Mouse (Mus musculus): ENCODE data around the gene Sbk2. TPM values are rescaled to one million over a fixed set of nuclear protein-coding genes. Genes with fewer than 3 reads are reported as not detected.

Sbk2 gene
- polyA plus RNA-seq, 1 experiment from 2014 or later, result not detected

DNA sequence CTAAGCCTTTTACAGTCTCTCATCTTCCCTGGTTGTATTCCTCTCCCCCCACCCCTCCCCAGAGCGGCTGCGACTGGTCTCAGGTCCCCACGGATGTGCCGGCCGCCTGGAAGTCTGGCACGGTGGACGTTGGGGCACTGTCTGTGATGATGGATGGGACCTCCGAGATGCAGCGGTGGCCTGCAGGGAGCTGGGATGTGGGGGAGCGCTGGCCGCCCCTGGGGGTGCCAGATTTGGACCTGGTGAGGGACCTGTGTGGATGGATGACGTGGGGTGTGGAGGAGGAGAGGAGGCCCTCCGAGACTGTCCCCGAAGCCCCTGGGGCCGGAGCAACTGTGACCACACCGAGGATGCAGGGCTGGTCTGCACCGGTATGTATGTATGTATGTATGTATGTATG is 35.9 kb downstream of the Sbk2 start:
- 68% methylated on average over 17 of the region's 17 CpGs for WGBS (ENCODE audit: insufficient replicate concordance)
- H3K27me3 ChIP-seq, result peaks cover 41% of the 10 kb centered on the region
- H3K27ac ChIP-seq (replicated peaks), result no peak overlapping the region
- no peaks in the 10 kb centered on the region for H3K36me3 ChIP-seq (replicated peaks)
- H3K4me3 ChIP-seq (replicated peaks), result no peak overlapping the region
- H3K4me1 ChIP-seq (replicated peaks), result peaks cover 7% of the 10 kb centered on the region; the same call in 1 of the 2 replicates
- H3K9ac ChIP-seq, result no peak overlapping the region
- no peak overlapping the region for H3K4me2 ChIP-seq
- ATAC-seq (ENCODE audit: insufficient read depth), result no peak
- H3K9me3 ChIP-seq (replicated peaks), result no peaks in the 10 kb centered on the region

DNA sequence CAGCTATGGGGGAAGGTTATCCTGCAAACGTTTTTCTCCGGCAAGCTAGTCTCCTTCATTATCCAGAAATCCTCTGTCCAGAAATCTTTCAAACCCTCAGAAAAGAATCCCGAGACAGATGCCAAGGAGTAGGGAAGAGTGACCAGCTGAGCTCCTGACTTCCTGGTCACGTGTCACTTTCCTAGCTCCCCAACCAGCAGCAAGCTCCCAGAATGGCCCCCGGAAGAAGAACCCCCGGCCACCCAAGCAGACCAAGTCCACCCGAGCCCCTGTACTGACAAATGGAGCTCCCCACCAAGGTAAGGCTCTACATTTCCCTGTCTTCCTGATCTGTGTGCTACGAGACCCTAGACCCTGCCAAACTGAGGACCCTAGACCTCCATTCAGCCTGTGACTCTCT is 36.5 kb downstream of the Sbk2 start:
- peaks cover 47% of the 10 kb centered on the region for H3K27me3 ChIP-seq
- no peak overlapping the region for H3K4me3 ChIP-seq (replicated peaks)
- H3K36me3 ChIP-seq (replicated peaks), result no peaks in the 10 kb centered on the region
- 45% methylated on average over 8 of the region's 8 CpGs for WGBS (ENCODE audit: insufficient replicate concordance)
- H3K27ac ChIP-seq (replicated peaks), result no peak overlapping the region
- ATAC-seq (ENCODE audit: insufficient read depth), result no peak
- no peak overlapping the region for H3K9ac ChIP-seq
- no peak overlapping the region for H3K4me2 ChIP-seq
- H3K9me3 ChIP-seq (replicated peaks), result no peaks in the 10 kb centered on the region
- peaks cover 13% of the 10 kb centered on the region for H3K4me1 ChIP-seq (replicated peaks)

DNA sequence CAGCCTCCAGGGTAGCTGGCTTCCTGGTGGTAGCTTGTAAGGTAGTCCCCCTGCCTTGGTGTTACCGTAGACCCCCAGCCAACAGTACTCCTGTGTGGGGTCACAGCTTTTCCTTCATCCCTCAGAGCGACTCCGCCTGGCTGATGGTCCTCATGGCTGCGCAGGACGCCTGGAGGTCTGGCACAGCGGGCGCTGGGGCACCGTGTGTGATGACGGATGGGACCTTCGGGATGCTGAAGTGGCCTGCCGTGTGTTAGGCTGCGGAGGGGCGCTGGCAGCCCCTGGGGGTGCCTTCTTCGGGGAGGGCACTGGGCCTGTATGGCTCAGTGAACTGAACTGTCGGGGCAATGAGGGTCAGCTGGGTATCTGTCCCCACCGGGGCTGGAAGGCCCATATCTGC is 37.4 kb downstream of the Sbk2 start:
- no peak for ATAC-seq (ENCODE audit: insufficient read depth)
- Histone ChIP-seq H3K4me2 (no peak overlapping the region), H3K4me3 (replicated peaks) (no peak overlapping the region), H3K9ac (no peak overlapping the region), H3K9me3 (replicated peaks) (no peaks in the 10 kb centered on the region), H3K4me1 (replicated peaks) (peaks cover 17% of the 10 kb centered on the region), H3K36me3 (replicated peaks) (no peaks in the 10 kb centered on the region), H3K27me3 (peaks cover 56% of the 10 kb centered on the region), H3K27ac (replicated peaks) (no peak overlapping the region)
- 66% methylated on average over 16 of the region's 16 CpGs for WGBS (ENCODE audit: insufficient replicate concordance)

DNA sequence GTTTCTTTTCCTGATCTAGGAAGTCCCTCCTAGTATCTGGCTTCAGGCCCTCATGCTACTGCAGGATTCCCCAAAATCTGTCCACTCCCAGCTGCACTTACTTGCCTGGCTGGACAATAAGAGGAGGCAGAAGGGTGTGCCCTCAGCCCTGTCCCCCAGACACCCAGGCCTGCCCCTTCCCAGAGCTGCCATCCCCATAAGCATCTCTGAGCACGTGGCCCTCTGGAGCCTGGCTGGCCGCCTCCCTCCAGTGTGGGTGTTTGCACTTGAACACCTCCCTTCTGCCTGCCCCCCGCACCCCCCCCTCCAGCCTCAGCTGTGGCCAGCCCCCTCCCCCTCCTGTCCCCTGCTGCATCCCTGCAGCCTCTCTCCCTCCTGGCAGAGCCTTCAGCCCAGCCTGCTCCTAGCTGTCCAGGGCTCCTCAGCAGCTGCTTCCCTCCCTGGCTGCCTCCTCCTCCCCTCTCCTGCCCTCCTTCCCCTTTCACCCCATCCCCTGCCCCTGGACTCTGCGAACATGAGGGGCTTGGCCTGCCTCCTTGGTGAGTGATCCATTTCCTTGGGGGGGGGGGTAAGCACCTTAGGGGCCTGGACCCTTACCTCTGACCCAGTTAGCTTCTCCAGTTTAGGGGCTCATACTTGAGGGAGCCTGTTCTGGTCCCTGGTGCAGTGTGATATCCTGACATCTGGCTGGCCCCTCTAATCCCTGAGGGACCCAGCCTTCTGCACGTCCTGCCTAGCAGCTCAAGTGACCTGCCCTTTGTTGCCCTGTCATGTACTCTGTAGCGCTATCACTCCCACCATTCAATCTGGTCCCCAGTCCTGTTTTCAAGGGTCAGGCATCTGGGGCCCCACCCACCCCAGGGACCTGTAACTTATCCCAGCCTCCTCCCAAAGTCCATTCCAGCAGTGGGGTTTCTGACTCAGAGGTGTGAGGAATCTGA is 38.5 kb downstream of the Sbk2 start, which contains the start of gene Ssc5d:
Ssc5d (plus strand) TSS at position 345 of the 941 bp plus-strand sequence.
- no peak within 1 kb of the TSS for H3K4me3 ChIP-seq (replicated peaks)
- H3K4me1 ChIP-seq (replicated peaks), result peaks cover 28% of the 10 kb centered on the region
- peaks cover 3% of the 10 kb centered on the region; the same call in 1 of the 2 replicates for H3K36me3 ChIP-seq (replicated peaks)
- H3K27ac ChIP-seq (replicated peaks), result no peak within 1 kb of the TSS
- 20% methylated on average over 6 of the region's 6 CpGs for WGBS (ENCODE audit: insufficient replicate concordance)
- H3K4me2 ChIP-seq, result no peak within 1 kb of the TSS
- no peak within 1 kb of the TSS for H3K9ac ChIP-seq
- H3K27me3 ChIP-seq, result peaks cover 61% of the 10 kb centered on the region
- no peaks in the 10 kb centered on the region for H3K9me3 ChIP-seq (replicated peaks)
- no peak for ATAC-seq (ENCODE audit: insufficient read depth)

DNA sequence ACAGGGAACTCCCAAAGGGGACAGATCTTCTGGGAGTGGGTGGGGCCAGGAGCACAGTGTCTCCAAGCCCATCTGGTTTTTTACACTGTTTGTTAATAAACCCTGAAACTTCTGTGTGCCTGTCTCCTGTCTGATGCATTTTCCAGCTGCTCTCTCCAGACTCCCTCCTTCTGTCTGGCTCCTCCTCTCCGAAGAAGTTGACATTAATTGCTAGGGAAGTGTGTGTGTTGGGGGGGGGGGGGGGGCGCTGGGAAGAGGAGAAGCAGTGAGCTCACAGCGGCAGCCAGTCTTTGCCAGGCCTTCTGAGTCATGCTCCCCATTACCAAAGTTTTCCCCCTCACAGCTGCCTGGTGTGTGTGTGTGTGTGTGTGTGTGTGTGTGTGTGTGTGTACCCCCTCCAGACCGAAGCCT is 39.3 kb downstream of the Sbk2 start:
- no peak overlapping the region for H3K4me3 ChIP-seq (replicated peaks)
- no peak for ATAC-seq (ENCODE audit: insufficient read depth)
- H3K4me1 ChIP-seq (replicated peaks), result peaks cover 29% of the 10 kb centered on the region
- 19% methylated on average over 3 of the region's 4 CpGs for WGBS (ENCODE audit: insufficient replicate concordance)
- no peaks in the 10 kb centered on the region for H3K9me3 ChIP-seq (replicated peaks)
- no peak overlapping the region for H3K4me2 ChIP-seq
- no peak overlapping the region for H3K9ac ChIP-seq
- peaks cover 61% of the 10 kb centered on the region for H3K27me3 ChIP-seq
- peaks cover 11% of the 10 kb centered on the region for H3K36me3 ChIP-seq (replicated peaks)
- H3K27ac ChIP-seq (replicated peaks), result no peak overlapping the region

DNA sequence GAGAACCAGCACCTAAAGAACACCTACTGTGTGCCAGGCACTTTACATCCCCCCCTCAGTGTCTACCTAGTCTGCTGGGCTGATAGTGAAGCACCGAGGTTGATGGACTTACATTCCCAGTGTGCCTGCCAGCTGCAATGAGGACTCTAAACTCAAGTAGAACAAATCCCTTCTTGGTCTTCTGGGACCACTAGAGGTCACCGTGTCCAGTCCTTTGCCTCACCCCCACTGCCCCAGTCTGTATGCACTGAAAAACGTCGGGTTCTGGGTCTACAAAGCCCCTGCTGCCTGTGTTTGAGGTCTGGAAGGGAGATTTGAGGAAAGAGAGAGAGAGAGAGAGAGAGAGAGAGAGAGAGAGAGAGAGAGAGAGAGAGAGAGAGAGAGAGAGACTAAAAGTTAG is 39.7 kb downstream of the Sbk2 start:
- H3K9ac ChIP-seq, result no peak overlapping the region
- H3K27me3 ChIP-seq, result peaks cover 61% of the 10 kb centered on the region
- H3K9me3 ChIP-seq (replicated peaks), result no peaks in the 10 kb centered on the region
- H3K36me3 ChIP-seq (replicated peaks), result peaks cover 15% of the 10 kb centered on the region
- no peak for ATAC-seq (ENCODE audit: insufficient read depth)
- 0% methylated on average over 4 of the region's 4 CpGs for WGBS (ENCODE audit: insufficient replicate concordance)
- H3K4me1 ChIP-seq (replicated peaks), result peaks cover 29% of the 10 kb centered on the region
- 0 out of 2 replicates have a peak overlapping the region, but pooled peaks have one; percentile 29 for H3K4me2 ChIP-seq
- no peak overlapping the region for H3K27ac ChIP-seq (replicated peaks)
- H3K4me3 ChIP-seq (replicated peaks), result no peak overlapping the region

DNA sequence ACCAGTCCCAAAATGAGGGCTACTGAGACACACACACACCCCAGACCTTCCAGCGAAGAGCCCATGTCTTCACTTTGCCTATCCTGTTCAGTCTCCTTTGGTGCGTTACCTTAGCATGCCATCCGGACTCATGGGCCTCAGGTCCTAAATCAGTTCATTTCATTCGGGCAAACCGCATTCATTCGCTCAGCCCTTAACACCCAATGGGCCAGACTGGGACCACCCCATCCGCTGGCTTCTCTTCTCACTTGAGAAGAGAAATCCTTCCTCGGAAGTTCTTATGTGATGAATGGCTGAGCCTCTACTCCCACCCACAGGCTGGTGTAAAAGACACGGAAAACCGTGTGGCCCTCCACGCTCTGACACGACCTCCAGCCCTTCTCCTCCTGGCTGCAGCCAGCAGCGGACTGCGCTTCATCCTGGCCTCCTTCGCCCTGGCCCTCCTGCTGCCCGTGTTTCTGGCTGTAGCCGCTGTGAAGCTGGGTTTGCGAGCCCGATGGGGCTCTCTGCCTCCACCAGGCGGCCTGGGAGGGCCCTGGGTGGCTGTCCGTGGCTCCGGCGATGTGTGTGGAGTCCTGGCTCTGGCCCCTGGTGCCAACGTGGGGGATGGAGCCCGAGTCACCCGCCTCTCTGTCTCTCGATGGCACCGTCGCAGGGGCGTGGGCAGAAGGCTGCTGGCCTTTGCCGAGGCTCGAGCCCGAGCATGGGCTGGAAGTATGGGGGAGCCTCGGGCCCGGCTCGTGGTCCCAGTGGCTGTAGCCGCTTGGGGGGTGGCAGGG is 40.4 kb downstream of the Sbk2 start:
- no peak overlapping the region for H3K27ac ChIP-seq (replicated peaks)
- peak overlapping the region; percentile 29; the same call in 1 of the 2 replicates for H3K4me2 ChIP-seq
- no peak for ATAC-seq (ENCODE audit: insufficient read depth)
- no peak overlapping the region for H3K9ac ChIP-seq
- peaks cover 61% of the 10 kb centered on the region for H3K27me3 ChIP-seq
- H3K4me1 ChIP-seq (replicated peaks), result peaks cover 29% of the 10 kb centered on the region
- H3K36me3 ChIP-seq (replicated peaks), result peaks cover 22% of the 10 kb centered on the region
- H3K4me3 ChIP-seq (replicated peaks), result no peak overlapping the region
- 8% methylated on average over 37 of the region's 37 CpGs for WGBS (ENCODE audit: insufficient replicate concordance)
- no peaks in the 10 kb centered on the region for H3K9me3 ChIP-seq (replicated peaks)

DNA sequence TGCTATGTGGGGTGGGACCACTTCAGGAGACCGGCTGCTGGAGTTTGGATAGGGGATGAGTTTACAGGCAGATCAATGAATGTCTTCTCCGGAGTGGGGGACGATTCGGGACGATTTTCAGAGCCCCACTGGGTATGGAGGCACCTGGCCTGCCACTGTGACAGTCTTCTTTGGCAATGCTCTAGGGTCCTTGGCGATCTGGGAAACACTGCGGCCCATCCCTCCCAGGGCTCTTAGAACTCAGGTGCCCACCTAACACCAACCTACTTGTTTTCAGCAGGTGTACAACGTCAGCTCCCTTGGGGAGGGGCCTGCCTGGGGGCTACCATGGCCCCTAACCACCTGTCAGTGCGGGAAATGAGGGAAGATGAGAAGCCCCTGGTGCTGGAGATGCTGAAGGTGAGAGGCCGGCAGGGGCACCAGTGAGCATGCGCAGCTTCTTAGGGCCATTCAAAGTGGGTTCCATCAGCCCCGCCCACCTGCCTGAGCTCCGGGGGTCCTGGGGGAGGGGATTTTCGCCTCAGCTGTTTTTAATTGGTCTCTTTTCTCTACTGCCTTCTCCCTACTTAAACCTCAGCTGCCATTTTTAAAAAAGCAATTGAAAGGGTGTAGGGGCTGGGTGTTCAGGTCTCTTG is 41.2 kb downstream of the Sbk2 start:
- Histone ChIP-seq H3K9ac (no peak overlapping the region), H3K4me3 (replicated peaks) (no peak overlapping the region), H3K4me2 (peak overlapping the region; percentile 43), H3K27me3 (peaks cover 61% of the 10 kb centered on the region), H3K9me3 (replicated peaks) (no peaks in the 10 kb centered on the region), H3K4me1 (replicated peaks) (peaks cover 29% of the 10 kb centered on the region), H3K36me3 (replicated peaks) (peaks cover 29% of the 10 kb centered on the region), H3K27ac (replicated peaks) (no peak overlapping the region)
- ATAC-seq (ENCODE audit: insufficient read depth), result no peak
- 4% methylated on average over 14 of the region's 14 CpGs for WGBS (ENCODE audit: insufficient replicate concordance)

DNA sequence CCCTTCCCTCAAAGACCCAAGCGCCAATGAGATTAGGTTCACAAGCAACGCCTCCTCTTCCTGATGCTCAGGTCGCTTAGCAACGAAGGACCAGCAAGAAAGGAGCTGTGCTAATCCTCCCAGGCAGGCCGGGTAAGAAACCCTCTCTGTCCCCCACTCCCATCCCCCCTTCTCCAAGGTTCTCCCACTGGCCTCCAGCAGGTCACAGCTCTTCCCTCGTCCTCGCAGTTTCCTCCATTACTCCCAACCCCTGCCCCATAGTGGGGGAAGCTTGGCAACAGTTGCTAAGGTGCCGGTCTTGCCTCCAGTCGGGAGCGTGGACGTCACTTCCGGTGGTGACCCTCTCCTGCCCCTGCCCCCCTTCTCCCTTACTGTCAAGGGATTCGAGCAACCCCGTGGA is 41.7 kb downstream of the Sbk2 start:
- peaks cover 29% of the 10 kb centered on the region for H3K4me1 ChIP-seq (replicated peaks)
- H3K4me3 ChIP-seq (replicated peaks), result no peak overlapping the region
- no peak overlapping the region for H3K27ac ChIP-seq (replicated peaks)
- H3K9ac ChIP-seq, result no peak overlapping the region
- no peak for ATAC-seq (ENCODE audit: insufficient read depth)
- H3K27me3 ChIP-seq, result peaks cover 61% of the 10 kb centered on the region
- H3K4me2 ChIP-seq, result peak overlapping the region; percentile 43
- 2% methylated on average over 14 of the region's 14 CpGs for WGBS (ENCODE audit: insufficient replicate concordance)
- H3K36me3 ChIP-seq (replicated peaks), result peaks cover 33% of the 10 kb centered on the region
- H3K9me3 ChIP-seq (replicated peaks), result no peaks in the 10 kb centered on the region

DNA sequence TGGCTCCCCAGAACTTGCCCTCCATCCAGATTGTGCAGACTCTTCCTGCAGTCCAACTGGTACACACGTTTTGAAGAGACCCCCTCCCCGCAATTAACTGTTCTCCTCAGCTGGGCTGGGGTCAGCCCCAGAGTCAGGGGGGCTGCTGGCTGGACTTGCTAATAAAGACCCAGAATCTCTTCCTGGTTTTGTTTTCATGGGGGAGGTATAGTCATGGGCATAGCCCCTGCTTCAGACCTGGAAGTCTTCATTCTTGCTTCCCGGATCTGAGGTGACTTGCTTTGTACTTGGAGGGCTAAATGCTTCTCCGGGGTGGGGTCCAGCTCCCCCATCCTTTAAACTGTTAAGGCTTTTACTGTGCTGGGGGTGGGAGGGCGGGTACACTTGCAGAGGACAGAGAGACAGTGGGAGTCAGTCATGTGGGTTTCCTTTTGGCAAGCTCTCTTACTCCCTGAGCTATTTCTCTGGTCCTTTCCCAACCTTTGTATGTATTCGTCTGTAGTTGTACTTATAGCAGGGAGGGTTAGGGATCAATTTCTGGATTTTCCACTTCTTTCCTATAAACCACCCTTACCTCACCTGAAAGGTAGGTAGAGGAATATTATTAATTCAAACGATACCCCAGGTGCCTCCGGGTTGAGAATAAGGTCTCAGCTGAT is 42.3 kb downstream of the Sbk2 start, which contains the start of gene Nat14:
Nat14 (plus strand) TSS at position 205 of the 659 bp plus-strand sequence.
- 24% methylated on average over 8 of the region's 8 CpGs for WGBS (ENCODE audit: insufficient replicate concordance)
- ATAC-seq (ENCODE audit: insufficient read depth), result no peak
- Histone ChIP-seq H3K4me3 (replicated peaks) (no peak within 1 kb of the TSS), H3K36me3 (replicated peaks) (peaks cover 36% of the 10 kb centered on the region), H3K9ac (no peak within 1 kb of the TSS), H3K27ac (replicated peaks) (no peak within 1 kb of the TSS), H3K4me2 (peak within 1 kb of the TSS; percentile 43), H3K4me1 (replicated peaks) (peaks cover 33% of the 10 kb centered on the region), H3K9me3 (replicated peaks) (no peaks in the 10 kb centered on the region), H3K27me3 (peaks cover 56% of the 10 kb centered on the region)

All from liver, embryonic 15.5 days (tissue).